Mouse (Mus musculus) embryo, embryonic 11 days (tissue): ENCODE results near the gene Clps.
"Not testable (repeated sequence)": the region's sequence is repeated elsewhere in the genome, so short reads cannot be mapped to it uniquely, and the experiment has no call there.

Experiments
- DNase-seq: peaks from one replicate; pipeline ENCODE4 v3.0.0-alpha.2; 2015

Clps gene

GRCm38 (mm10) chr17:28560598-28560997 is at the start of gene Clps:
TSS of gene Clps (minus strand) at chr17:28560766.
- DNase-seq, result no peak

- no peak for DNase-seq
These were observed 49.0 kb upstream of the Clps start for GRCm38 (mm10) chr17:28609543-28609942.

GRCm38 (mm10) chr17:28601557-28602250 is 41.1 kb upstream of the Clps start:
- DNase-seq, result no peak

GRCm38 (mm10) chr17:28600780-28601179 is 40.2 kb upstream of the Clps start:
- DNase-seq, result no peak

GRCm38 (mm10) chr17:28593965-28594364 is 33.4 kb upstream of the Clps start:
- no peak for DNase-seq

- DNase-seq, result peak; percentile 79
These were observed 32.4 kb upstream of the Clps start for GRCm38 (mm10) chr17:28592998-28593397.

GRCm38 (mm10) chr17:28591476-28591875 is 30.9 kb upstream of the Clps start:
- DNase-seq, result no peak

GRCm38 (mm10) chr17:28590596-28590995 is 30.0 kb upstream of the Clps start:
- no peak for DNase-seq

- no peak for DNase-seq
These were observed 28.0 kb upstream of the Clps start for GRCm38 (mm10) chr17:28588591-28588990.

- no peak for DNase-seq
These were observed 25.9 kb upstream of the Clps start for GRCm38 (mm10) chr17:28586509-28586908.

GRCm38 (mm10) chr17:28581056-28581455 is 20.5 kb upstream of the Clps start:
- DNase-seq, result no peak

- DNase-seq, result peak; percentile 88
These were observed 19.8 kb upstream of the Clps start for GRCm38 (mm10) chr17:28580396-28580795.

- peak; percentile 91 for DNase-seq
These were observed 14.9 kb upstream of the Clps start, which contains the start of gene Lhfpl5 for GRCm38 (mm10) chr17:28575244-28576125. TSS of gene Lhfpl5 (plus strand) at chr17:28575641.

- DNase-seq, result no peak
These were observed 12.4 kb upstream of the Clps start for GRCm38 (mm10) chr17:28572941-28573340.

GRCm38 (mm10) chr17:28572521-28572920 is 12.0 kb upstream of the Clps start:
- no peak for DNase-seq

GRCm38 (mm10) chr17:28571868-28572267 is 11.3 kb upstream of the Clps start:
- DNase-seq, result no peak

GRCm38 (mm10) chr17:28567541-28567940 is 7.0 kb upstream of the Clps start:
- DNase-seq, result no peak

- no peak for DNase-seq
These were observed 4.6 kb upstream of the Clps start for GRCm38 (mm10) chr17:28565181-28565580.

GRCm38 (mm10) chr17:28561613-28562012 is 1.0 kb upstream of the Clps start:
- no peak for DNase-seq

- DNase-seq, result no peak
These were observed 2.8 kb downstream of the Clps start for GRCm38 (mm10) chr17:28557772-28558171.

- DNase-seq, result peak; percentile 54
These were observed 3.8 kb downstream of the Clps start for GRCm38 (mm10) chr17:28556635-28557396.

- DNase-seq, result not testable (repeated sequence)
These were observed 6.5 kb downstream of the Clps start for GRCm38 (mm10) chr17:28554021-28554420.
